Mouse (Mus musculus) urinary bladder, postnatal 36 days (tissue): ENCODE results near the gene Atp6v0e.

ENCODE experiments used
- DNase-seq, 2 experiments: peaks; one replicate each; pipeline ENCODE4 v3.0.0; 2022; ENCODE audit warnings: low spot score in 2 of 2, mixed read lengths in 1 of 2

Gene Atp6v0e

GRCm38 (mm10) chr17:26662978-26663683 lies at the start of gene Atp6v0e:
Atp6v0e (plus strand) TSS chr17:26663231.
- peak; percentile 90 to 95 for DNase-seq

GRCm38 (mm10) chr17:26614286-26614685 lies 48.7 kb upstream of the Atp6v0e start:
- no peak for DNase-seq

- DNase-seq: no peak
These were observed 48.1 kb upstream of the Atp6v0e start for GRCm38 (mm10) chr17:26614708-26615486.

GRCm38 (mm10) chr17:26616696-26617095 lies 46.3 kb upstream of the Atp6v0e start:
- DNase-seq: peak in 1 of 2 experiments; percentile 80

DNA sequence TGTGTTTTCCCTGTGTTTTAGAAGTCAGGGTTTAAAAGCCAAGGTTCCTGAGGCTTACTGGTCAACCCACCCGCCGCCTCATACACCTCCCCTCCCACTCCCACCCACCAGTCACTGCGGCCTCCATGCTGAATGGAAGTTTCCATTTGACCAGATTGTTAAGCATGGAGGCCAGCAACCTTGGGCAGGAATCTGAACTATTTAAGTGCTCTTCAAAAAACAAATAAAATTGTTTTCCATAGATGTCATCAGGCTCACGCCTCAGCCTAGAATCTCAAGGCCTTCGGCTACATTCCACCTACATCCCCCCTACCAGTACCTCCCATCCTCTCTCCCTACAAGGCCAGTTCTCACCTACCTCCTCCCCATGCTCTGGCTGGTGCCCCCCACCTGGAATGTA lies 44.5 kb upstream of the Atp6v0e start:
- no peak for DNase-seq

DNA sequence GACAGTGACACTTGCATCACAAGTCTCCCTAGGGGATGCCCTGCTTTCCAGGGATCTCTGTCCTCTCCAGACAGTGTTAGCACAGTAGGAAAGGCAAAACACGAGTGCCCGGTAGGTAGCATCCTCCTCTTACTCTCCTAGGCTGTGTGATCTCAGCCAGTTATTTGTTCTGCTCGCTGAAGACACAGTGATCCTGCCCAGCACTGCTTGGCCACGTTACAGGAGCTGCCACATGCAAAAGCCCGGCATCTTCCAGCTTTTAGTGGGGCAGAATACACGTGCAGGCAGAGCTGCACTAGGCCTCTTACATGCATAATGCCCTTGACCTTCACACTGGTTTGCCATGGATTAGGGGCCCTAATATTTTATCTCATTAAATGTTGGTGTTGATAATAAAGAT lies 43.5 kb upstream of the Atp6v0e start:
- no peak for DNase-seq

DNA sequence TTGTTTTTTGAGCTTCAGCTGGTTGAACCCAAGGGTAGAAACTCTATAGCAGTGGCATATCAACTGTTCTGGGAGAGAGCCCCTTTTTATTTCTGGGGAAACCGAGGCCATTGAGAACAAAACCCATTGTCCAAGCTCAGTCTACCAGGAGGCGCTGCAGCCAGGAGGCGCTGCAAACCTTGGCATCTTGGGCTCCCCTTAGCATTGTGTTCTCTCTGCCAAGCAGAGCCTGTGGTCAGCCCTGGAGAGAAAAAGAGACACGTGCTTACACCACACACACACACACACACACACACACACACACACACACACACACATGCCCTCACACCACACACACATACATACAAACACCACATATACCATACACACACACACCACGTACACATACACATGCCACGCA lies 42.7 kb upstream of the Atp6v0e start:
- DNase-seq: no peak

DNA sequence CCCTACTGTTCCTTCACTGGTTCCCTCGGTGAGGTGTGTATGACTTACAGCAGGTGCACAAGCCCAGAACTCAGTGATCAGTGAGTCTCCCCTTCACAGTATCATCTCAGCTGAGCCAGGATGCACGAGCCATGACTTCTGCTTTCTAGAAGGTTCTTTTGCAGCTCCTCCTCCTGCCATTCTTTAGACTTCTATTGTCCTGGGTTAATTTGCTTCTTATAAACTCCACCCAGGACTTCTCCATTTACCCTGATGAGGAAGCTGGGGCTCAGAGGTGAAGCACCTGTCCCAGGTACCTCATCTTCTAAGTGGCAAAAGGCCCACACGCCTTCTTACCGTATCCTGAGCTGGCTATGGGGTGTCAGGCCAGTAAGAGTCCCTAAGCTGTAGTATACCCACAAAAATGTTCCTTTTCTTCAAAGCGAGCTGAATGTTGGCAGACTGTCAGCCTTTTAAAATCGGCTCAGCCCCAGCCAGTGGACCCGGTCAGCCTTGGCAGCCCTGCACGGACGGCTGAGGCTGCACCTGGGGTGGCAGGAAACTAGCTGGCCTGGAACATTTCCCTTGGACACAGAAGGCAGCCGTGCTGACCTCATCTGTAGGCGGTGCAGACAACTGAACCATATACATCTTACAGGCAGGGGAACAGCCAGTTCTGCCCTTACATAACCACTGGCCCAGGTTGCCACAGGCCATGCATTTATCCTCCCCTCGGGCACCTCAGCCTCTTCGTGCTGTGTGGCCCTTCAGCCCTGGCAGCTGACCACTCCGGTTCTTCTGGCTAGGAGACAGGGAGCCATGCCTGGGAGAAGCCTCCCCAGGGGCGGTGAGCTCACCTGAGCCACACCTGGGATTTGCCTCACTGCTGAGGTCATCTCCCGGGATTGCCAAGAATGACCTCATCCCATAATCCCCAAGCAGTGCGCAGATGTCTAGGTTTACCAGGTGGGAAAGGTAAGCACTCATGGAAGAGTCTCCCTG lies 42.0 kb upstream of the Atp6v0e start:
- DNase-seq: peak in 1 of 2 experiments; percentile 71

GRCm38 (mm10) chr17:26621912-26622311 lies 41.1 kb upstream of the Atp6v0e start:
- no peak for DNase-seq

DNA sequence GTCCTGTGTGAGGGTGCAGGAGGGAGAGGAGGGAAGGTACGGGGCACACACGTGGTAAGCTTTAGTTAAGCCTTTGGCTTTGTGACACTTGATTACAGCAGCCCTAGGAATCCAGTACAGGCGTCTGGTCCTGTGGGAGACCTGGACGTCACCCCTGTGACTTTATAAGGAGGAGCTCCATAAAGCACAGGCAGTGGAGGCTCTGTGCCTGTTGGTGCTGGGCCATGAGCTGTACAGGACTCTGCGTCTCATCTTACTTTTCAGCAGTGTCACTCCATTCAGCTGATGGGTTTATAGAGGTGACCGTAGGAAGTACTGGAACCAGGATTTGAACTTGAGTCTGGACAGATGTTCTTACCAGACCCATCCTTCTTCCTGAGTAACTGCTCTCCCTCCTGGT lies 39.0 kb upstream of the Atp6v0e start:
- DNase-seq: no peak

GRCm38 (mm10) chr17:26624999-26625398 lies 38.0 kb upstream of the Atp6v0e start:
- DNase-seq: peak in 1 of 2 experiments; percentile 35

DNA sequence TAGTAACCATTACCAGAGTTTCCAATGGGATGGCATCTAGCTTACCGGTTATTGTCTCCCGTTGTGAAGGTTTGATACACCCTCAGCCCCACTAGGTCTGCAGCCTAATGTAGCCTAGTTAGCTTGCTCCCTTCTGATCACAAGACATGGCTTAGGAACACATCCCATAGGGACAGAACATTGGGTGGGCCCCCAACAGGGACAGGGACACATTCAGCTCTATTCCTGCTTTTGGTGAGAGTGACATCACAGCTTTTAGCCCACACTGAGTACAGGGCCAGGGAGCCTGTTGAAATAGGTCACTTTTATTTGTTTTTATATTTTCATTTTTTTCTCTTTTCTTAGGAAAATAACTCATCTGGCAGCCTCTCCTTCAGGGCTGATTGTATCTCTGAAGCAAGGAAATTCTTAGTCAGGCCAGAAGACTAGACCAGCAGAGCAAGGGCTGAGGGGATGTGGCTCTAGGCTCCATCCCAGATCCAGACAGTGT lies 37.5 kb upstream of the Atp6v0e start:
- DNase-seq: no peak

DNA sequence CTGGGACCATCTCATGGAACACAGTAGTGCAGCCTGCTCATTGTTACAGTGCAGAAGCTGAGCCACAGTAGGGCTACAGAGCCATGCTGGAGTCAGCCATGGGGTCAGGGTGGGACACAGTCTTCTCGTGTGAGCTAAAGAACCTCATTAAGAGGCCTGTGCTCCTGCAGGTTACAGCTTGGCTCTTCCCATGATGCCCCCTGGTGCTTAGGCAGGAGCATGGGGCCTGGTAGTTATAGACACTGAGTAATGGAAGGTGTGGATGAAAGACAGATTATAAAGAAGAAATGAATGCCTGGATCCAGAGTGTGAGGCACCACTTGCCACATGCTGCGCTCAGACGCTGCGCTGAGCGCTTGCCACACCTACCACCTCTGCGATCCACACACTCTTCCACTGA lies 34.6 kb upstream of the Atp6v0e start:
- DNase-seq: no peak

DNA sequence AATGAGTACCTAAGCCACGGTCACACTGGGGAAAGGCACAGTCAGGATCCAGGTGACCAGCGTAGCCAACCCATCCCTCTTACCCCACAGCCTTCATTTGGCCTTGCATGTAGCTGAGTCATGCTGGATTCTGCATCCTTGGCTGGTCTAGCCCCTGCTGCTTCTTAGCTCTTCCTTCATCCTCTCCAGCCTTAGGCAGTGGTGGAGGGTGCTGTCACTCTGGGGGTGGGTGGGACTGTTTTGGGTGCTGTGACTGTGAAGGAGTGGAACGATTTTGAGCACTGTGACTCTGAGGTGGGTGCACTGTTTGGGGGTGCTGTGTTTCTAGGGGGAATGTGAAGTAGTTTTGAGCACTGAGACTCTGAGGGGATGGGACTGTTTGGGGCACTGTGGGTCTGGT lies 34.1 kb upstream of the Atp6v0e start:
- no peak for DNase-seq

DNA sequence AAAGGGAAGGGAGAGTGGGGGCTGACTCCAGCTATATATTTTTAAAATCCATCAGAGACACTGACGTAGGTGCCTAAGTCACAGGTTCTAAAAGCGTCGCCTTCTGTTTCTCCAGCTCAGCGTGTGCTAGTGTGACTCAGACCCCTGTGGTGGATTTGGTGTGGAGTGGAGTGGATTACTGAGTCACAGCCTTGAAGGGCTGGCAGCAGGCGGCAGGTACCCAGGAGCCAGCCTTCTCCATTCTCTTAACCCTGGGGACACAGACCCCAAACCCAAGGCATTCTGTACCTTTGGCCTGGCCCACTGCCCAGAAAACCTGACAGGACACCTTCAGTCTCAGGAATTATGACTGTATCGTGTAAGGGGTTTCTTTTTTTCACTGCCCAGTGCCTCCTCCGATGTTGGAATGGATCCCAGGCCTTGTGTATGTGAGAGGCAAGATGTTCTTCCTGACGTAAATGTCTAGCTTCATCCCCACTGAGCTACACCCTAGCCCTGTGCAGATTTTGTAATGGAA lies 31.2 kb upstream of the Atp6v0e start:
- DNase-seq: no peak

GRCm38 (mm10) chr17:26633186-26633585 lies 29.8 kb upstream of the Atp6v0e start:
- DNase-seq: no peak

DNA sequence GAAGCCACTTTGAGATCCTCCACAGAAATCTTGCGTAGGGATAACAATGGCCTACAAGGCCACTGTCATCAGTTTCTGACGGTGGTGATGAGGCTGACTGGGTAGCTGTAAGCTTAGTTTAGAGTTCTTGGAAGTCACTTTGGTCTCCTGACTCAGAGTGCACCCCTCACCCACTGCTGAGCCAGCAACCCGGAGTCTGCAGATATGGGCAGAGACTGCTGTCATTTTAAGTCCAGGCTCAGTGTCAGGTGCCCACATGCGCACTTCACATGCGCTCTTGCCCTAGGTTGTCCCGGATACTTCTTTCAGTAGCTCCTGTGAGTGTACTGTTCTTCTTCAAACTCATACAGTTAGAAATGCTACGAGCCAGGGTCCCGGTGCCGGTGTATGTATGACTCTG lies 29.1 kb upstream of the Atp6v0e start:
- DNase-seq: no peak

GRCm38 (mm10) chr17:26634539-26634938 lies 28.5 kb upstream of the Atp6v0e start:
- no peak for DNase-seq

GRCm38 (mm10) chr17:26635951-26636350 lies 27.1 kb upstream of the Atp6v0e start:
- DNase-seq: no peak

- no peak for DNase-seq
These were observed 25.2 kb upstream of the Atp6v0e start for GRCm38 (mm10) chr17:26637851-26638250.

DNA sequence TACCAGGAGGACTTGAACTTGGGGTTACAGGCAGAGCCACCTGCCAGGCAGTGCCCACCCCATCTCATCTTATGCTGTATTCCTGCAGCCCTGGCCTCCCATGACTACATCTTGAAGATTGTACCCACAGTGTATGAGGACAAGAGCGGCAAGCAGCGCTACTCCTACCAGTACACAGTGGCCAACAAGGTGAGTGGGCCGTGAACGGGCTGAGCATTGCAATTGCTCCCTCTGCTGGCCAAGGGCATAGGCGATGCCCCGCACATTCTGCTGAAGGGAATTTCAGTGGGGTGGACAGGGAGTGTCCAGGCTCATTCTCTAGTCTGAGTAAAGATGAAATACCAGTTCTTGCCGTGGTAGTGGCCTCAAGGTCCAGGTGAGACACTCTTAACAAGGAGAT lies 24.4 kb upstream of the Atp6v0e start:
- peak; percentile 75 to 83 for DNase-seq

DNA sequence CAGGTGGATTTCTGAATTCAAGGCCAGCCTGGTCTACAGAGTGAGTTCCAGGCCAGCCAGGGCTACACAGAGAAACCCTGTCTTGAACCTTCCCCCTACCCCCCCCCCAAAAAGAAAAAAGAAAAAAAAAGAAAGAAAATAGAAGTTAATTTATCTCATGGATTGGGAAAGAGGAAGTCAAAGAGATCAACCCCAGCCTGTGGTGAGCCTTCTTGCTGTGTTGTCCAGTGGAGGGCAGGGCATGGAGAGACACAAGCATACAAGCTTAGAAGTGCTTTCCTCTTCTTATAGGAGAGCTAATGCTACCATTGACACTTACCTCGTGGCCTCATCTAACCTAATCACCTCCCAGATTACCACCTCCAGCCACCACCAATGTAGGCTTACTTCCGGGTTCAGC lies 23.2 kb upstream of the Atp6v0e start:
- DNase-seq: no peak
